Mouse (Mus musculus) T-helper 1 cell (primary cell): ENCODE measurements around the gene Ccdc141.

Experiments
- in situ Hi-C: fragments of 300-600 bp; cut with MboI, MseI; formaldehyde crosslinking; loops from one replicate; pipeline ENCODE4 v1.15.1; 2025; ENCODE audit warnings: high pct_unique_total_duplicates

Ccdc141 gene

GRCm38 (mm10) chr2:77175411-77175810 lies 5.0 kb upstream of the Ccdc141 start:
- in situ Hi-C loops = loop anchor here (5.0 kb wide), 1 partner anchor 67 kb away; no protein-coding TSS in a partner anchor

GRCm38 (mm10) chr2:77174313-77174712 lies 3.9 kb upstream of the Ccdc141 start:
- in situ Hi-C loops = no loop called here

- in situ Hi-C loops = no loop called here
These were observed 3.4 kb upstream of the Ccdc141 start for GRCm38 (mm10) chr2:77173821-77174220.

- in situ Hi-C loops = no loop called here
These were observed 2.9 kb upstream of the Ccdc141 start for GRCm38 (mm10) chr2:77173366-77173765.

GRCm38 (mm10) chr2:77172241-77172671 lies 1.8 kb upstream of the Ccdc141 start:
- in situ Hi-C loops = no loop called here

GRCm38 (mm10) chr2:77171444-77172240 lies 1.2 kb upstream of the Ccdc141 start:
- in situ Hi-C loops = no loop called here

- in situ Hi-C loops = no loop called here
These were observed 362 bp downstream of the Ccdc141 start for GRCm38 (mm10) chr2:77169916-77170632.

- in situ Hi-C loops = no loop called here
These were observed 1.2 kb downstream of the Ccdc141 start for GRCm38 (mm10) chr2:77169218-77169617.

GRCm38 (mm10) chr2:77168781-77169180 lies 1.7 kb downstream of the Ccdc141 start:
- in situ Hi-C loops = no loop called here

- in situ Hi-C loops = no loop called here
These were observed 2.3 kb downstream of the Ccdc141 start for GRCm38 (mm10) chr2:77168081-77168685.

GRCm38 (mm10) chr2:77166366-77166765 lies 4.1 kb downstream of the Ccdc141 start:
- in situ Hi-C loops = no loop called here

- in situ Hi-C loops = no loop called here
These were observed 5.8 kb downstream of the Ccdc141 start for GRCm38 (mm10) chr2:77164662-77165061.

- in situ Hi-C loops = no loop called here
These were observed 7.1 kb downstream of the Ccdc141 start for GRCm38 (mm10) chr2:77163381-77163780.

- in situ Hi-C loops = no loop called here
These were observed 8.3 kb downstream of the Ccdc141 start for GRCm38 (mm10) chr2:77162135-77162534.

GRCm38 (mm10) chr2:77157546-77157945 lies 12.9 kb downstream of the Ccdc141 start:
- in situ Hi-C loops = no loop called here

GRCm38 (mm10) chr2:77154080-77154479 lies 16.4 kb downstream of the Ccdc141 start:
- in situ Hi-C loops = no loop called here

GRCm38 (mm10) chr2:77151255-77151654 lies 19.2 kb downstream of the Ccdc141 start:
- in situ Hi-C loops = no loop called here

- in situ Hi-C loops = loop anchor here (5.0 kb wide), 1 partner anchor 48 kb away; no protein-coding TSS in a partner anchor
These were observed 20.9 kb downstream of the Ccdc141 start for GRCm38 (mm10) chr2:77149576-77149975.

- in situ Hi-C loops = loop anchor here (5.0 kb wide), 1 partner anchor 49 kb away; no protein-coding TSS in a partner anchor
These were observed 22.2 kb downstream of the Ccdc141 start for GRCm38 (mm10) chr2:77148215-77148614.

GRCm38 (mm10) chr2:77146968-77147367 lies 23.5 kb downstream of the Ccdc141 start:
- in situ Hi-C loops = loop anchor here (5.0 kb wide), 1 partner anchor 50 kb away; no protein-coding TSS in a partner anchor

- in situ Hi-C loops = loop anchor here (5.0 kb wide), 1 partner anchor 51 kb away; no protein-coding TSS in a partner anchor
These were observed 24.1 kb downstream of the Ccdc141 start for GRCm38 (mm10) chr2:77146291-77146690.

GRCm38 (mm10) chr2:77143536-77143935 lies 26.9 kb downstream of the Ccdc141 start:
- in situ Hi-C loops = no loop called here
